Mouse (Mus musculus) stomach, embryonic 15.5 days (tissue): ENCODE results near the gene Zfp541. TPM values are rescaled to one million over a fixed set of nuclear protein-coding genes. Genes with fewer than 3 reads are reported as not detected.

Experiments
- ATAC-seq: fragments of 200-750 bp; cut with Nextera tagmentation; 2 replicates; pipeline ENCODE4 v1.8.0; 2017; ENCODE audit warnings: low read depth, moderate number of reproducible peaks, moderate TSS enrichment; ENCODE audit not compliant: insufficient read depth, low FRiP score
- H3K27ac ChIP-seq: fragments of 300-500 bp; sonication (generic); 2 replicates; pipeline ENCODE4 v1.5.1; 2015; ENCODE audit warnings: mild to moderate bottlenecking, inconsistent platforms
- H3K27me3 ChIP-seq: fragments of 300-500 bp; sonication (generic); replicated peaks from 2 replicates; pipeline ENCODE4 v1.6.1; 2015; ENCODE audit warnings: inconsistent platforms
- H3K36me3 ChIP-seq: fragments of 300-500 bp; sonication (generic); 2 replicates; pipeline ENCODE4 v1.6.1; 2015; ENCODE audit warnings: inconsistent platforms
- H3K4me1 ChIP-seq: fragments of 300-500 bp; sonication (generic); 2 replicates; pipeline ENCODE4 v1.6.1; 2015; ENCODE audit warnings: inconsistent platforms
- H3K4me2 ChIP-seq: fragments of 300-500 bp; sonication (generic); 2 replicates; pipeline ENCODE4 v1.6.1; 2015; ENCODE audit warnings: mild to moderate bottlenecking, inconsistent platforms
- H3K4me3 ChIP-seq: fragments of 300-500 bp; sonication (generic); replicated peaks from 2 replicates; pipeline ENCODE4 v1.5.1; 2015; ENCODE audit warnings: inconsistent platforms
- H3K9ac ChIP-seq: fragments of 300-500 bp; sonication (generic); 2 replicates; pipeline ENCODE4 v1.6.1; 2015; ENCODE audit warnings: inconsistent platforms
- H3K9me3 ChIP-seq: fragments of 300-500 bp; sonication (generic); 2 replicates; pipeline ENCODE4 v1.6.1; 2016; ENCODE audit warnings: inconsistent platforms
- WGBS: fragments of 180-500 bp; shearing (Covaris S2); methylation state at CpG from one replicate; pipeline ENCODE4 v1.1.7; 2015; 5-methylcytosine and 5-hydroxymethylcytosine counted together
- polyA plus RNA-seq: library from polyadenylated mRNA; unstranded; fragments of >200 nt; fragmentation: Nextera tagmentation; extraction: Ambion mirVana; gene quantifications from 2 replicates; pipeline ENCODE4 v1.2.1, GENCODE M21; 2015

The Zfp541 gene
- polyA plus RNA-seq: 0.04 and 0.10 TPM in 2 replicates

DNA sequence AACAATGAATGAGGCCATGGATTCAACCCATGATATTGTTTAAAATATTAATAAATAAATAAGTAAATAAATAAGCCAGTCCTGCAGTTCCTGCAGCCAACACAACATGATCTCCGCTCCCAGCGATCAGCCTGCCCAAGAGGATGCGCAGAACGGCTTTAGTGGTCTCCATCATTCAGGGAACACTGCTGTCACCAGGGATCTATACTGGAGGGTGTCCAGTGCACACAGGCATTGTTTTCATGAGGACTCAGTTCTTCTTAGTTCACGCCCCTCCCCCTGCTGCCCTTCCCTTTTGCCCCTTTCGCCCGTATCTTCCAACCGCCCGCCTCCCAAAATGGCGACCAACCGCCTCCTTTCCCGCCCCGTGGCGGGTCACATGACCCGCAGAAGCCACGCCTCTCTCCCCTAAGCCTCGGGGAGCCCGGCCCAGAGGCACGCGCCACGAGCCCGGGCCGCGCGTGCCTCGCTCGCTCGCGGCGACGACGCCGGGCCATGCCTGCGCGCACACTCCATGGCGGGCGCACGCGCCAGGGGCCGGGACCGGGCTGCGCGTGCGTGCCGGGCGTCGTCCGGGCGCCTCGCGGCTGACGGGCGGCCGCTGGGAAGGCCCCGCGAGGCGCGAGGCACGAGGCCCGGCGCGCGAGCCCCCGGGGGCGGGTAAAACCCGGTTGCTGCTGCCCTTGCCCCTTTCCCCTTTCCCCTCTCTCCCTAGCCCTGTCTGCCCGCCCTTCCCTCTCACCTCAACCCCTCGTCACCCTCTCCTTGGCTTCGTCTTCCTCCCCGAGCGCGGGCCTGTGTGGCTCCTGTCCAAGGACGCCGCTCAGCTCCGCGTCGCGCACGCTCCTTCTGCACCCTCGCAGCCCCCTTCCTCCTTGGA lies at the start of gene Zfp541:
TSS of gene Zfp541 (plus strand) at position 596 of the 880 bp plus-strand sequence.
- no peak for ATAC-seq
- peak within 1 kb of the TSS; percentile 39 for H3K4me2 ChIP-seq
- H3K27ac ChIP-seq: no peak within 1 kb of the TSS
- 44% methylated on average over 75 of the region's 80 CpGs for WGBS
- peaks cover 4% of the 10 kb centered on the region; the same call in 1 of the 2 replicates for H3K4me1 ChIP-seq
- H3K9me3 ChIP-seq: no peaks in the 10 kb centered on the region
- H3K9ac ChIP-seq: no peak within 1 kb of the TSS
- H3K27me3 ChIP-seq: peaks cover 9% of the 10 kb centered on the region; the same call in 1 of the 2 replicates
- no peaks in the 10 kb centered on the region for H3K36me3 ChIP-seq
- H3K4me3 ChIP-seq: no peak within 1 kb of the TSS

DNA sequence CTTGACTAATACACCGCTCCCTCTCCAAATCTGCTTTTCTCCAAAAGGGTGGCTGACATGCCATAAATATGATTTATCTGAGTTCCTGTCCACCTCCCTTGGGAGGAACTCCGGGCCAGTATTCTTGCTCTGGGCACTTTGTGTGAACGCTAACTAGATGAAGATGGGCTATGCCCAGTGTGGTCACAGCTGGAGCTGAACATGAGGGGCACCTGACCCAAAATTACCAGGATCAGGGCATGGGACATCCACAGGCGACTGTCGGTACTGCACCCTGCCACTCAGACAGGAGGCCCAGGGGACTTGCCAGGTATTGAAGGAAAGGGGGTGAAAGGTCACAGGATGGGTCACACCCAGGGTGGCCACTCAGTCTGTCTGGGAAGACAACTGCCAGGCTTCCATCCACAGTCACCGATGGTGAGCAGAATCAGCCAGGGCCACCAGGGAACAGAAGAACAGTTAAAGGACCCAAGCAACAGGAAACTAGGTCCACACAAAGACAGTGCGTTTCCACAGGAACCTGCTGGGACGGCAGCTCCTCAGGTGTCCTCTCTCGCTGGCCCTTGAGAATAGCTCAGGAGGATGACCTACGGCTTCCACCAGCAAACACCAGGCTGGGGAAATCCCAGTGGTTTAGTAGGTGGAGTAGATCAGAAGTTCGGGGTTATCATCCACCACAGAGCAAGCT lies 48.9 kb upstream of the Zfp541 start:
- H3K9ac ChIP-seq: no peak overlapping the region
- no peaks in the 10 kb centered on the region for H3K27me3 ChIP-seq
- no peak overlapping the region for H3K27ac ChIP-seq
- 0 out of 2 replicates have a peak, but pooled peaks cover 10% of the 10 kb centered on the region for H3K4me1 ChIP-seq
- WGBS: 73% methylated on average over 11 of the region's 11 CpGs
- no peaks in the 10 kb centered on the region for H3K9me3 ChIP-seq
- H3K4me3 ChIP-seq: no peak overlapping the region
- ATAC-seq: no peak
- no peak overlapping the region for H3K4me2 ChIP-seq
- 0 out of 2 replicates have a peak, but pooled peaks cover under 1% of the 10 kb centered on the region for H3K36me3 ChIP-seq

DNA sequence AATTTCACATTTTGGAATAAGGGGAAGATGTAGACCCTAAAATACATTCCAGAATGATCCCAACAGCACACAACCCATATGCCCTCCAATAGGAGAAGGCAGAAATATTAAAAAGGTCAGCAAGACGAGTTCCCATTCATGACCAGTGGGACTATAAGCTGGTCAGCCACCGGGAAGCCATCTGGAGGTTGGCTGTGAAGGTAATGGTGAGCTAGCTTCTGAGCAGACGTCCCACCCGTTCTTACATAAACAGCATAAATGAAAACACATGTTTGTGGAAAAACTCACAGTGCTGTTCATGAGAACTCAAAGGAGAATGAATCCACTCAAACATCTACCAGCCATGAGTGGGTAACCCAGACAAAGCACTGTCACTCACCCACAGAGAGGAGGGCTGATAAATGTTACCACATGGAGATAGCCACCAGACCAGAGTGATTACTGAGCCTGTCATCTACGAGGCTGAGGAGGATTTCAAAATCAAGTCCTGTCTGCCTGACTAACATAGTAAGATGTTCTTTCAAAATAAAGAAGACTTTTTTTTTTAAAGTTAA lies 47.8 kb upstream of the Zfp541 start:
- Histone ChIP-seq H3K4me2 (no peak overlapping the region), H3K4me3 (no peak overlapping the region), H3K36me3 (no peaks in the 10 kb centered on the region), H3K27me3 (no peaks in the 10 kb centered on the region), H3K4me1 (0 out of 2 replicates have a peak, but pooled peaks cover 8% of the 10 kb centered on the region), H3K9ac (no peak overlapping the region), H3K27ac (no peak overlapping the region), H3K9me3 (no peaks in the 10 kb centered on the region)
- 76% methylated on average over 5 of the region's 5 CpGs for WGBS
- ATAC-seq: no peak

DNA sequence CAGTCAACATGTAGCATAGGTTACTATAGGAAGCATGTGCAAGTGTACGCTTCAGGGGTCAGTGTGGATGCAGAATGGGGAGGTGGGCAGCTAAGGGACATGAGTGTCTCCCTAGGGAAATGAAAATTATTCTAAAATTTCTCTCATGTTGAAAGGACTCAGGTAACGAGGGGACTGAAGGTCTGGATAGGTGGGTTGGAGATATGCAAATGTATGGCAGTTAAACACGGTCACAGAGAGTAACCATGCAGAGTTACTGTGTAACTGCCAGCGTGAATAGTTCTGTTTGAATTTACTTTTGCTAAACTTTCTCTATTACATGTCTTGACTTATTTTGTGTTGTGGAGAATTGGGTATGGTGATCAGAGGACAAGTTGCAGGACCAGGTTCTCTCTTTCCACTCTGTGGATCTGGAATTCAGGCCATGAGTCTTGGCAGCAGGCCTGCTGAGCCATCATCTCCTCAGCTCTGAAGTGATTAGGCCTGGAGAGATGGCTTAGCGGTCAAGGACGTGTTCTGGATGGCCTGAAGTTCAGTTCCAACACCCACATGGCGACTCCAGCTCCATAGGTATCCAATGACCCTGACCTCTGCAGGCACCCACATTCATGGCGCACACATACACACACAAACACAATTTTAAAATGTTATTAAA lies 47.0 kb upstream of the Zfp541 start:
- Histone ChIP-seq H3K9ac (no peak overlapping the region), H3K36me3 (no peaks in the 10 kb centered on the region), H3K4me2 (no peak overlapping the region), H3K27me3 (no peaks in the 10 kb centered on the region), H3K9me3 (no peaks in the 10 kb centered on the region), H3K27ac (no peak overlapping the region), H3K4me1 (0 out of 2 replicates have a peak, but pooled peaks cover 8% of the 10 kb centered on the region), H3K4me3 (no peak overlapping the region)
- ATAC-seq: no peak
- WGBS: 88% methylated on average over 8 of the region's 8 CpGs

DNA sequence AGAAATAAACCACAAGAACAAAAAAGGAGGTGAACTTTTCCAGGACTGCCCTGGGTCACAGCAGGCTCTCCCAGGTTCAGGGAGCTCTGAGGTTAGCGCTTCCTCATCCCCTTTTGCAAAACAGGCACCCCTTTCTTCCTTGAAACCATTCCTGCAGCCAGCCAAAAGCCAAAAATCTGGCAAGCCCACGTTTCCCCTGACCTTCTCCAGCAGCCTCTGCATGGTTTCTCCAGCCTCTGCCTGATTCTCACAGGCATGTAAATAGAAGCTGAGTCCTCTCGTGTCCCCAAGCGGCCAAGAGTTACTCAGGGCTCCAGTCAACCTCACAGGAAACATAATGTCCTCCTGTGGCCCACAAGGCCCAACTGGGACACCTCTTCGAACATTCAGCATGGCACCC lies 46.2 kb upstream of the Zfp541 start:
- no peak overlapping the region for H3K27ac ChIP-seq
- H3K4me3 ChIP-seq: no peak overlapping the region
- H3K36me3 ChIP-seq: no peaks in the 10 kb centered on the region
- 0 out of 2 replicates have a peak, but pooled peaks cover 8% of the 10 kb centered on the region for H3K4me1 ChIP-seq
- no peaks in the 10 kb centered on the region for H3K9me3 ChIP-seq
- no peaks in the 10 kb centered on the region for H3K27me3 ChIP-seq
- ATAC-seq: no peak
- 78% methylated on average over 5 of the region's 5 CpGs for WGBS
- no peak overlapping the region for H3K4me2 ChIP-seq
- H3K9ac ChIP-seq: no peak overlapping the region

DNA sequence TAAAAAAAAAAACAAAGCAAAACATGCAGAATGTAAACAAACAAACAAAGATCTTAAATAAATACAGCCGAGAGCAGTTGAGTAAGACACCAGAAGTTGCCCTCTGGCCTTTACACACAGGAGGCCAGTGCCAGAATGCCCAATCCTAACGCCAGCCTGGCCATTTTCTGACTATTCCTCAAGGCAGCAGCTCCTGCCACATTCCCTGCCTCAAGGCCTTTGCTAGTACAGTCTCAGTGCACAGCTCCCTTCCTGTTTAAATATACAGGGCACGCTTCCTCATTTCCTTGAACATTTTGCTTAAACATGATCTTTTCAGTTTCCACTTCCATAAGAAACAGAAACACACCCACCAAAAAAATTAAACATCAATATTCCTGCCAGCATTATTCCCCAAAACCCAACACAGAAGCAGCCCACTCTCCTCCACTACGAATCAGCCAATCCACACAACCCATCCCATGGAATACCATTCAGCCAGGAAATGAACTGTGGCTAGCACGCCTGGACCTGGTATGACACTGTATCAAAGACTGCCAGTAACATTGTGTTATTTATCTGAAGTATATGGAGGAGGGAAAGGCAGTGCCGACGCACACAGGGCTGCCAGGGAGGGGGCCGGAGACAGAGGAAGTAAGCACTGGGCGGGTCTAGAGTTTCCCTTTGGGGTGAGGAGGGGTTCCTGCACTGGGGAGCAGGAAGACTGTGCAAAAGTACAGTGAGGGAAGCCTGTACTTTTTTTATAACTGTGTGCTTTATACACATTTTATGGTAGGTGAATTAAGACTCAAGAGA lies 43.4 kb upstream of the Zfp541 start:
- H3K27ac ChIP-seq: peak overlapping the region; percentile 16
- no peak overlapping the region for H3K4me2 ChIP-seq
- H3K9ac ChIP-seq: no peak overlapping the region
- no peak overlapping the region for H3K4me3 ChIP-seq
- ATAC-seq: peak; percentile 65
- 66% methylated on average over 9 of the region's 9 CpGs for WGBS
- no peaks in the 10 kb centered on the region for H3K36me3 ChIP-seq
- 0 out of 2 replicates have a peak, but pooled peaks cover 3% of the 10 kb centered on the region for H3K4me1 ChIP-seq
- H3K27me3 ChIP-seq: no peaks in the 10 kb centered on the region
- no peaks in the 10 kb centered on the region for H3K9me3 ChIP-seq

DNA sequence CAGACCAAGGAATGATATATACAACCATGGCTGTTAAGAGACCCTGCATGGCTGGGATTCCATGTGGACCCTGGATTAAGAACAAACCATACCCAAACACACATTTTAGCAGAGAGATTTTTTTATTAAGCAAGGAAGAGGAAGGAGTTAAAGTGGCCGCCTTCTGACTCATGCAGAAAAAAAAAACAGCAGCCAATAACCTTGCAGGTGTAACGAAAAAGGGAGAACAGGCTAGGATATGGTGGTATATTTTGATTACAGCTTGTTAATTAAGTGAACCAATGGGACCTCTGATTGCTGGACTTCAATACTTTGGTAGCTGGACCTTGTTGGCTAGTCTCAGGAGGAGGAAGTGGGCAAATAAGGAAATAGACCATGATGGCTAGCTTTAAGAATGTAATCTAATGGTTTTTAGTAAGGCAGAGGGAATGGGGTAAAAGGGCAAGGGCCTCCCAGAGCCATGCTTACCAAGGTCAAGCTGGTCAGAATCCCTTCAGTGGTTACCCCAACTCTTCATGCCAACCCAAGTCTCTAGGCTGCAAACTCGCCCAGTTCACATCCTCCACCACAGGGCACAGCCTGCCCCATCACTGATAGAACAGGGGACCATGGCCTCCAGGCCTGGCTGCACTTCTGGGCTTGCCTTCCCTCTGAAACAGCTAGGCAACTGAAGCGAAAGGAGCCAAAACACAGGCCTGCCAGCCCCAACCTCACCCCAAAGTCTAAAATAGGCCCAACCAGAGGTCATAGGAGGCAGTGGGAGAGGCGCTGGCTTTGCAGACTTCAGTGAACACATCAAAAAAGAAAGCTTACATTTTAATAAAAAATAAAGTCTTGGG lies 42.1 kb upstream of the Zfp541 start:
- Histone ChIP-seq H3K27me3 (no peaks in the 10 kb centered on the region), H3K36me3 (no peaks in the 10 kb centered on the region), H3K4me1 (0 out of 2 replicates have a peak, but pooled peaks cover 3% of the 10 kb centered on the region), H3K4me3 (no peak overlapping the region), H3K27ac (no peak overlapping the region), H3K9ac (no peak overlapping the region), H3K4me2 (no peak overlapping the region), H3K9me3 (no peaks in the 10 kb centered on the region)
- WGBS: 77% methylated on average over 5 of the region's 5 CpGs
- ATAC-seq: no peak

DNA sequence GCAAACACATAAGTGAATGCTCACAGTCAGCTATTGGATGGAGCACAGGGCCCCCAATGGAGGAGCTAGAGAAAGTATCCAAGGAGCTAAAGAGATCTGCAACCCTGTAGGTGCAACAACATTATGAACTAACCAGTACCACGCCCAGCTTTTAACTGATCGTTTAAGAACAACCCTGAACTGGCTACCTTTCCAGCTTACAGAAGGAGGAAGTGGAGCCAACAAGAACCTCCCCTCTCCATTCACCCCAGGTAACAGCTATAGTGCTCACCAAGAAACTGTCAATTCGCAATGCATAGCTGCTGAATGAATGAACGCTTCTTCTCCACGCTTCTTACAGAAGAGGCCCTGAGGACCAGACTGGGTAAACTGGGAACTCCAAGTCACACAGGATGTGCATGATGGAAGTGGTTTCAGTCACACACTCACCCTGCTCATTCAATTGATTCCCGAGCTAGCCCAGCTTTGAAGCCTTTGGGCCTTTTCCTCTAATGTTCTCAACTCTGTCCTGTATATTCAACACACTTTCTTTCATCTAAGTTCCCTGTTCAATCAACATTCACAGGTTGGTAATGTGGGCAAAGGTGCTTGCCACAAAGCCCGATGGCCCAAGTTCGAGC lies 36.9 kb upstream of the Zfp541 start:
- Histone ChIP-seq H3K9ac (no peak overlapping the region), H3K9me3 (no peaks in the 10 kb centered on the region), H3K4me1 (peaks cover 7% of the 10 kb centered on the region; the same call in 1 of the 2 replicates), H3K4me2 (no peak overlapping the region), H3K4me3 (no peak overlapping the region), H3K27me3 (no peaks in the 10 kb centered on the region), H3K36me3 (no peaks in the 10 kb centered on the region), H3K27ac (no peak overlapping the region)
- no peak for ATAC-seq
- 85% methylated on average over 8 of the region's 8 CpGs for WGBS

DNA sequence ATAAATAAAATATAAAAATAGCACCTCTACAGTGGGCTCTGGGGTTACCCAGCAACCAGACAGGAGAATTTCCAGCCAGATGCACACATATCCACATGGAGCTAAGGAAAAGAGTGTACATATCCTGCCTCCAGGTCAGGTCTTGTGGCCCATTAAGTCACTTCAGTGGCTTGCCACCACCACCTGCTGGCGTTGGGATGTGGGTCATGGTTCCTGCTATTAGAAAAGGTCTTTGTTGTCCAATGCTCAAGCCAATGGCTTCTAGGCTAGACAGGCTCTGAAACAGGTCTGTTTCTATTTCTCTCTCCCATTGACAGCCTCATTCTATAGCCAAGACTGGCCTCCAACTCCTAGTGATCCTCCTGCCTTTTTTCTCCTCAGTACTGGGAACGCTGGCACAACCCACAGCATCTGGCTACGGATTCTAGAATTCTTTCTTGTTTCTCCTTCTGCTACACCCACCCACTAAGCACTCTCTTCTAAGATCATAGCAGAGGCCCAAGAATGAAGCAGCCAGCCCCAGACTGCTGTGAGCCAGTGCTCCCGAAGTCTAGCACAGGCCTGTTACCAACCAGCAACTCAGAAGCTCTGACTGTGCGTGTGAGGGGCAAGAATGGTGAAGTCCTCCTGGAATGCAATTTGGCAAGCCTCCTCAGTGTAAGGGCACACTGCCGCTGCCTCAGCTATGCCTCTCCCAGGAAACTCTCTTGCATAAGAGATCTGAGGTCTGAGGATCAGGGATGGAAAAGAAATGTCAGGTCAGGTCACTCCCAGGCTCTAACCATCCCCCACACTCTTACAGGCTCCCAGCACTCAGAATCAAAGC lies 33.3 kb upstream of the Zfp541 start:
- WGBS: 86% methylated on average over 6 of the region's 6 CpGs
- Histone ChIP-seq H3K4me3 (no peak overlapping the region), H3K27me3 (no peaks in the 10 kb centered on the region), H3K4me1 (peaks cover 10% of the 10 kb centered on the region; the same call in 1 of the 2 replicates), H3K27ac (no peak overlapping the region), H3K36me3 (no peaks in the 10 kb centered on the region), H3K9me3 (no peaks in the 10 kb centered on the region), H3K9ac (no peak overlapping the region), H3K4me2 (no peak overlapping the region)
- no peak for ATAC-seq
